Mouse (Mus musculus) layer of hippocampus, postnatal 25 days (tissue): Measurements from ENCODE around the gene Bmf. TPM values are rescaled to one million over a fixed set of nuclear protein-coding genes. Genes with fewer than 3 reads are reported as not detected.
"Not testable (repeated sequence)": the region's sequence is repeated elsewhere in the genome, so short reads cannot be mapped to it uniquely, and the experiment has no call there.

Source experiments
- DNase-seq, 2 experiments: peaks; one replicate each; pipeline ENCODE4 v3.0.0; 2022; ENCODE audit warnings: mixed read lengths in 2 of 2, low spot score in 1 of 2; ENCODE audit errors: extremely low spot score in 1 of 2
- total RNA-seq, 2 experiments: library from RNA; stranded (reverse); gene quantifications; 2 replicates each; pipeline ENCODE4 v1.2.3; 2021

Bmf gene
- 1 to 10 TPM; 4.0 to 5.0 TPM for total RNA-seq

DNA sequence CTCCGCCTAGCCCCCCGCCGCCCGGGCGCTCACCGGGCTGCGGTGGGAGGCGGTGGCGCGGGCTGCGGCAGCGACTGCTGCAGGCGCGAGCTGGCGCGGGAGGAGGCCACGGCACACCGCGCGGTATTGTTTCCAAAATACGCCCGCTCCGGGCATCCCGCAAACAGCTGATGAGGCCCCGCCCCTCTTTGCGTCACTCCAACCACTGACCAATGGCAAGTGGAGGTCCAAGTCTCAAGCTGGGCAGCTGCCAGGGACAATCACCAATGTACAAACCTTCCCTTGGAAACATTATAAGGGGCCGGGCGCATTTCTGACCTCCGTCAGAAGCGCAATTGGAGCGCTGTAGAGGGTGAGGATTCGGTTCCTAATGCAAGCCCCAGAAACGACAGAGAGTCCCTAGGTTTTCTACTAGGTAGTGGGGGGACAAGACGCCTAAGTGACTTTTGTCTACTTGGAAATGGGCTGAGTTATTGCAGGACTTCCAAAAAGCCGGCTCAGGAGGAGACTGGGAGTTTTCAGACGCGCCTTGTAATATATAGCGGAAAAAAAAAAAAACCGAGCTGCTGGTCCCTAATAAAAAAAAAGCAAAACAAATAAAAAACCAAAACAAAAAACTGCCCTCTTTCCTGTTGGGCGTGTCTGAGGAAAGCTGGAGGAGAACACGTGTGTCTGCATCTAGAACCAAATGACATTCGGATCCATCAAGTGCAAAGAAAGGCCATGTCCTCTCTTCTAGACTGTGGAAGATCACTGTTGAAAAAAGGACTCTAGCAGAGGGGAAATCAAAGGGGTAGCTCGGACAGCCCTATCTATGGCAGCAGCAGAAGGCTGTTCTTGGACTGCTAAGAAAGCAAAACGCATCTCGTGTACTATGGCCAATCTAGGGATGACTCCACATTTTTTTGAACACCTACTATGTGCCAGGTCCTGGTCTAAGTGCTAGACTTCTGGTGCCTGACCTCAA is at the start of gene Bmf:
TSS of gene Bmf (minus strand) at position 181 of the 967 bp plus-strand sequence.
- DNase-seq, result peak; percentile 75 to 91

DNA sequence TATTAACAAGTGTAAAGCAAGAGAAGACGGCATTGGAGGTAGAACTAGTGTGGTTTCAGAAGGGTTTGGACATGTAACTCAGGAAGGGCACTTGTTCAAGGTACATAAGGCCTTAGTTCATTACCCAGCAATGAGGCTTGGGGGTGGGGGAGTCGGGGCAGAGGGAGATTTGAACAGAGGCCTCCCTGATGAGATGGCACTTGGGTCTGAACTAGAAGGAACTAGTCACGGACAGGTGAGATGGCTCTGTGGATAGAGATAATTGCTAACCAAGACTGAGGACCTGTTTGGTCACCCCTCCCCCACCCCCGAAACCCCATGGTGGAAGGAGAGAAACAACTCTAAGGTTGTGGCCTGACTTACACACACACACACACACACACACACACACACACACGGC is 49.6 kb upstream of the Bmf start:
- no peak for DNase-seq

DNA sequence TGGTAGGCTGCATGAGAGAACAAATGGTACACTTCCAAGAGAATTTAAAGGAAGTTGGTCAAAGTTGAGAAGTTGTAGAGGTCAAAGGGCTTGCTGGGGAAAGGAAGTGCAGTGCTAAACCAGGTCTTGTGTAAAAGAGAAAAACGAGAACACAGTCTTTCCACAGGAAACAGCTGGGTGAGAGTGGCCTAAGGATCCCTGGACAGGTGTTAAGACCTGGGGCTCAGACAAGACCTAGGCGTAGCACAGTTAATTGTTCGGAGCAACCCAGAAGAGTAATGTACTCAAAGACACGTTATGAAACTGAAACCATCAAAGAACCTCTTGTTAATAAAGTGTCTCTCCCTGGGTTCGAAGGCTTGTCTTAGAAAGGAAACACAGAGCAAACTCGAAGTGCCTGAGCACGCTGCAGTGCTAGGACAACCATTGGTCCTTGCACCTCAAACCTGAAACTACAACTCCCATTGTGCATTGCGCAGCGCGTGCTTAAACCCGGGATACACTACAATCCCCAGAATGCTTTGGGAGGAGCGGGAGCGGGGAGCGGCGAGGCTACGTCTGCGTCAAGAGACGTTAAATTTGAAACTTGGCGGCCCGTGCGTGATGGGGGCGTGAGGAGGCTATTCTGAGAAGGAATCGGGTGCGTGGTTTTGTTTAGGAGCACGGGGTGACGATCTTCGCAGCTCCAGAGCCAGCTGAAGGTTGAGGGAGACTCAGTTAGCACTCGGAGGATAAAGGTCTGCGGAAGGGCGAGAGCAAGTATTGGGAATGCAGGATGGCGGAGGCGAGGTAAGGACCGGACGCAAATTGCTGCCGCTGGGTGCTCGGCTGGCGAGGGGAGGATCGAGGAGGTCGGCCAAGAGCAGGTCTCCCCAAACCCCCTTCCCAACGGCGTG is 48.4 kb upstream of the Bmf start, which contains the start of gene Bub1b:
TSS of gene Bub1b (plus strand) at position 539 of the 896 bp plus-strand sequence.
- peak; percentile 60 to 78 for DNase-seq

DNA sequence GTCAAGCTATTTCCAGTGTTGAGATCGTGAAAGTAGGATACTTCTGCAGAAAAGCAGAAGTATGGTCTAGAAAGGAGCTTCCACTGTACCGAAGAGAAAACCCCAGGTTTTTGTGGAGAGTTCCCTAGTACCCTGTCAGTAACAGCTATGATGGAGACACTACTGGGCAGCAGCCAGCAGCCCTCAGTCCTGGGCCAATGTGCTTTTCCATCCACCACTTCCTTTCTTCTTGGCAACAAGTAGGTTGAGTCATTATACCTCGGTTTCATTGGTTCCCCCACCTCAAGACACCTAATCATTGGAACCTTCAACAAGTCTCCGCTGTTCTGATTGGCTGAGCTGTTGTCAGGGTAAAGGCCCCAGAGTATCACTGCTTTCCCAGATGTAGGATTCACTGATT is 41.6 kb upstream of the Bmf start:
- no peak for DNase-seq

DNA sequence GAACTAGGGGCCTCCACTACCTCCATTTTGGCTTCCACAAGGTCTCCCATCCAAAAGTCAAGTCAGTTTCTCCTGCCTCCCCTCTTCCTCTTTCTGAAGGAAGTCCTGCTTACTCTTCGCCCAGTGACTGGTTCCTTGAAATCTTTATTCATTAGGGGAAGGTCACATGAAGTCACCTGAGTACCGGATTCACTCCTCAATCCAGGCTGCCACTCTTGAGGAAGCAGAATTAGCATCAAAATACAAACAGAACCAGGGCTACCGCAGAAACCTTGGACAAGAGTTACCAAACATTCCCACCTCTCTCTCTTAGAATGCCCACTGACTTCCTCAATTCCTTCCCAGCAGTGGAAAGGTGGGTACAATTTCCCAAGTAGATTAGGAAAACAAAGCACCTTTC is 38.2 kb upstream of the Bmf start:
- DNase-seq, result no peak

DNA sequence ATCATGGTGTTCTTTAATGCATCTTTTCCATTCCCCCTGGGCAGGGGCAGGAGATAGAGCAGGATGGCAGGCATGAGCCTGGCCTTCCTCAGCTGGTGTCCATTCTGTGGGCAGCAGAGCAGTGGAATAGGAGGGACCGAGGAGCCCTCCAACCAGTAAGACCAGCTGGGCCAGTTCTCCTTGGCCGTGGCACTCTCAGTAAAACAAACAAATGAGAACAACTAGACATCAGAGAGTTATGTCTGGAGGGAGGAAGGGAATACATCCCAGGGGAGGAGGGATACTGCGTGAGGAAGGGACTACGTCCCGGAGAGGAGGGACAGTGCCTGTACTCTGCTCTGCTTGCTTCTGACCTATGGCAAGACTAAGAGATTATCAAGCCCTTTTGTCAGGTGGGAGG is 36.5 kb upstream of the Bmf start:
- no peak for DNase-seq

DNA sequence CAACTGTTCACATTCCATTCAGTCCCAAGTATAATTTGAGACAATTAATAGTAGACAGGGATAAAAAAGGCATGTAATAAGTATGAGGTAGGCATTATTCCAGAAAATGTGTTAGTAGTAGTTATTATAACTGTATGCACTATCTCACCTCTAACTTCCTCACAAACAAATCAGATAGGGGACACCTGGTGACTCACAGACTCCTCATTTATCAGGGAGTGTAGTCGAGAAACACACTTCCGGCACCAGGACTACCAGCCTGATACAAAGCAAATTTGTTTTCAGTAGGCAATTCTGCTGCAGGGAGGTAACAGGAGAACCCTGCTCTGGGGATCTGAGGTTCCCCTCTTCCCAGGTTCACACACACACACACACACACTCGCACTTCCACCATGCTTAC is 23.6 kb upstream of the Bmf start:
- no peak for DNase-seq

DNA sequence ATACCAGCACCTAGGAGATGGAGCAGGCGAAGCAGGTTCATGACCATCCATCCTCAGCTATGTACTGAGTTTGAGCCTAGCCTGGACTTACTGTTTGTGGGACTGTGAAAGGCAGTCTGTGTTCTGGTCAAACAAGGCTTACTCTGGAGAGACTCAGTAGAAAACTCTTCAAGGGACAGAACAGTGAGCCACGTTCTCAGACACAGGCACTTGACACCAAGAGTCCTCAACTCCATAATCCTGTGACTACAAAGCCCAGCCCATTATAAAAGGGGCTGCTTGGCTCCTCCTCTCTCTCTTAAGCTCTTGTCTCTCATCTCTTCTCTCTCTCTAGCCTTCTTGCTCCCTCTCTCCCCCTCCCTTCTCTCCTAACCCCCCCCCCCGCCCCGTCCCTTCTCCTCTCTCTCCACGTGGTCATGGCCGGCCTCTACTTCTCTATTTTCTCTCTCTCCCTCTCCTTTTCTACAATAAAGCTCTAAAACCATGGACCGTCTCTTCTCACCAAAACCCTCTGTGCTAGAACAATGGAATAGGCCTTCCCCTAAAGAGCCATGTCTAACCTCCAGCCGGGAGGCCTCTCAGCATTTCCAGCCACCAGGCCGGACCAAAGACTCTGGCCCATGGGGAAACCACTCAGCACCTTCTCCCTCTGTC is 22.8 kb upstream of the Bmf start:
- no peak for DNase-seq

DNA sequence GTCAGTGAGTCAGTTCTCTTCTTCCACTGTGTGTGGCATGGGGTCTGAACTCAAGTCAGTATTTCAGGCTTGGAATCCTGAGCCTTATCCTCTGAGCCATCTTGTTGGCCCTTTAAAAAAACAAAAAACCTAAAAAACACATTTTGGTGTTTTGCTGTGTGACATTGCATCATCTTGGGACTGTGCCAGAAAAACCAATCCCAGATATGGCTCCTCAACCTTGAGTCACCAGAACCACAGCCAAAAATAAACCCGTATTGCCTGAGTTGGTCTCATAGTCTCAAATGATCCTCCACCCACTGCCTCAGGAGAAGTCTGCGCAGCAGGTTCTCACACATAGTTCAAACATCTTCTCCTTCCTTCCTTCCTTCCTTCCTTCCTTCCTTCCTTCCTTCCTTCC is 21.5 kb upstream of the Bmf start:
- no peak for DNase-seq

DNA sequence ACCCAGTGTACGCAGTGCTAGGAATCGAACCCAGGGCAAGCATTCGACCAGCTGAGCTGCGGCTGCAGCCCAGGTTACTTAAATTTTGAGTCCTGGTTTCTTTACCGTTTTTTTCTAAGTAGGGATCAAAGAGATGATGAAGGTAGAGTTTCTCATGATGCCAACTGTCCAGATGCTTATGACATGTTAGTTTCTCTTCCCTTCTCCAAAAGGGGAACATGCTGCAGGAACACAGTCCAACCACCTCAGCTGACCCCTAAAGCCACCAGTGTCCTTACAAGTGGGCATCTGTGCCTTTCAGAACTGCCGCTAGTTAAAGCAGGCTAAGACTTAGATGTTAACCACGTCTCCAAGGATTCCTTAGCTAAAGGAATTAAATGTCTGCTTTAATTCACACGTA is 17.7 kb upstream of the Bmf start:
- DNase-seq, result no peak

DNA sequence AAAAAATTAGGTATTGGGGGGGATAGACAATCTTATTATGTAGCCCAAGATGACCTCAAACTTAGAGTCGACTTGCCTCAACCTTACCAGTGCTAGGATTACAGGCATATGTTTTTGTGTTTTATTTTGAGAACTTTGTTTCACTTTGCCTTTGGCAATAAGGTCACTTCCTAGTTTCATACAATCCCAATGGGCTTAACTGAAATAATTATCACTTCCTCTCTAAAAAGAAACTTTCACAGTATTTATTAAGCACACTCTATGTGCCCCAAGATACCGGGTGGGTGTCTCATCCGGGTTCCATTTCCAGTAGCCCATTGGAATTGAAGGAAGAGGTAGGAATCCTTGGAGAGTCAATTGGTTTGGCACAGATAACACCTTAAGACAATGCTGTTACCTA is 12.9 kb upstream of the Bmf start:
- DNase-seq, result no peak

DNA sequence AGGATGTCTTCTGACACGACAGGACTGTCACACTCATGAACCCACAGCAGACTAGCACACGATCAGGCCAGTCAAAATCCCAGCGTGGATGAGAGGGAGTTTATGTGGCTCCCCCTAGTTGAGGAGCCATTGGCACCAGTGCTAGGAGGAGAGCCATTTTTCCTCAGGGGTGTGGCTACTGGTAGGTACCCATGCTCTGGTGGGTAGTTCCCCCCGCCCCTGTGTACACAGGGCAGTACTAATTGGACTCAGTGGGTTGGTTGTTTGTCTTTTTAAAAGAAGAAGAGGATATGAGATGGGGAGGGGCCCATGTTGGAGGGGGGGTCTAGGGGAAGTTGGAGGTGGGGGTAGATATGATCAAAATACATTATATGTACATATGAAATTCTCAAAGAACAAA is 12.5 kb upstream of the Bmf start:
- no peak for DNase-seq

DNA sequence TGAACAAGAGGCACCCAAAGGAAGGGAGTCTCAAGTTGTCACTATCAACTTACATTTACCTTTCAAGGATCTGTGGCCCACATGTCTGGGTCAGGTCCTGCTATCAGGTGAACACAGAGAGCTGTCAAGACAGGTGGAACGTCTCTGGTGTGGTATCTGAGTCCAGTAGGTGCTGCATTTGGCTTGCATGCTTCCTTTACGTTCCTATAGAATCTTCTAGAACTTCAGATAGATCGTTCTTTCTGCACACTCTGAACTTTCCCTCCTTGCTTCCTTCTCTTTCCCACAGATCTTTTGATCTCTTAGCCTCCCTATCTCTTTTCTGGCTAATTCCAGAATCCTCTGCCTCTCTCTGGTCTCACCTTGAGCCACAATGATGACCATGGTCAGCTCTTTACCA is 8.9 kb upstream of the Bmf start:
- DNase-seq, result no peak

DNA sequence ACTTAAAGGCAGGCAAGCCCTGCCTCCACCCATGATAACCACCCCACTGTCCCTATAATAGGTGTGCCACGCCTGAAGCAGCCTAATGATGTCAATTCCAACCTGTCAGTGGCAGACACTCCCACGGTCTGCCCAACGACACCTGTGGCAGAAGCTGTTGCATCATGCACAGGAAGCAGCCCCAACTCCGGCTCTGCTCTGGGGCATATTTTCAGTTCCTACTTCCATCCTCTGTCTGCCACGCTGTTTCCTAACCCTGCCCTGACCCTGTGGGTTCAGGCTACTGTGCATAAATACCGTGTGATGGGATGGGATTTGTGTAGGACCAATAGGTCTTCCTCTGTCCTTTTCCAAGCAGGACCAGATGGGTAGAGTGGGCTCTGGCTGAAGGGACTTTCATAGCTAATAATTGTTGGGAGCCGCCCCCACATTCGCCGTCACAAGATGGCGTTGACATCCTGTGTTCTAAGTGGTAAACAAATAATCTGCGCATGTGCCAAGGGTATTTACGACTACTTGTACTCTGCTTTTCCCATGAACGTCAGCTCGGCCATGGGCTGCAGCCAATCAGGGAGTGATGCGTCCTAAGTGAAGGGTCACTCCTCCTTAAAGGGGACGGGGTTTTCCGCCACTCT is 5.0 kb upstream of the Bmf start:
- DNase-seq, result not testable (repeated sequence)

DNA sequence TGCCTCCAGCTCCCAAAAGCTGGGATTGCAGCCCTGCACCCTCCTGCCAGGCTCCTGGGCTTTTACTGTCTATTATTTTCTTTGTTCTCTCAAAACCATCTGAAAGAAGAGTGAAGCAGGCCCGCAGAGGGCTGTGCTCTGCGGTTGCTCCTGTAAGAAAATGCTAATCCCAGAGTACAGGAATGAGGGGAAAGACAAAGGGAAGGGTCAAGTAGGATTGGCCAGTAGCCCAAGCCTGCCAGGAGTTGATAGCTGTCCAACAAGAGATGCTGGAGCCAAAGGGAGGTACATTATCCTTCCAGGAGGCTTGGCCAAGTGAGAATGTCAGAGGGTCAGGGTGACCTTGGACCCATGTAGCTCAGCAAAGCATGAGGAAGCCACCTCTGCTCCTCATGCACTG is 2.1 kb upstream of the Bmf start:
- no peak for DNase-seq

DNA sequence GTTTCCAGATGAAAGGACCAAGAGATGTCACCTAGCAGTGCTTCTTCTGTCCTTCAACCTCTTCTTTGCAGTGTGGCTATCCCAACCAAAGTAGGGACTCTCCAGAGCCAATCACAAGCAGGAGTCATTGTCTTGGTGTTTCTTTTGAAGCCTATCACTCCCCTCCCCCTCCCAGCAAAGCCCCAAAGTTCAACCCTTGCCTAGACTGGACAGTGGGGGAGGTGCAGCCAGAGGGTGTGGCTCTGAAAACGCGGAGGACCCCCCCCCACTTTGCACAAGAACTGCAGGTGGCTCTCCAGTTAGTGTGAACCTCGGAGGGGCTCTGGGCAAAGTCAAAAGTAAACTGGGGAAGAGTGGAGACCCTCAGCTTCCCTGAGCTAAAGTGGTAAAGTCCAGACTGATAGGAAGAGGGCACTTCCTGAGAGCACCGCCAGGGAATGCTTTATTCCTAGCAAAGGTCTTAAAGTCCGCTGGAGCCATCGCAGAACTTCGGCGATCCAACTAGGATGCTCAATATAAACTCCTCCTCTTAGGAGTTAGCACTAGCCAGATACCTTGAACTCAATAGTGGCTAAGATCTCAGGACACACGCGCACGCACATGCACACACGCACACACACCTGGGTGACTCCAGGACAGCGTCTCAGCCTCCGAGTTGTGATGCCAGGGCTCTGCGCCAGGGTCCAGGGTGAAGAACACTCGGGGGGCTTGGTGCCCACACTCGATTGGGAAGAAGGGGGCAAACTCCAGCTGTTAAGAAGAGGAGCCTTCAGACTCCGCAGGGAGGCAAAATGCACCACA is 866 bp downstream of the Bmf start:
- DNase-seq, result no peak

DNA sequence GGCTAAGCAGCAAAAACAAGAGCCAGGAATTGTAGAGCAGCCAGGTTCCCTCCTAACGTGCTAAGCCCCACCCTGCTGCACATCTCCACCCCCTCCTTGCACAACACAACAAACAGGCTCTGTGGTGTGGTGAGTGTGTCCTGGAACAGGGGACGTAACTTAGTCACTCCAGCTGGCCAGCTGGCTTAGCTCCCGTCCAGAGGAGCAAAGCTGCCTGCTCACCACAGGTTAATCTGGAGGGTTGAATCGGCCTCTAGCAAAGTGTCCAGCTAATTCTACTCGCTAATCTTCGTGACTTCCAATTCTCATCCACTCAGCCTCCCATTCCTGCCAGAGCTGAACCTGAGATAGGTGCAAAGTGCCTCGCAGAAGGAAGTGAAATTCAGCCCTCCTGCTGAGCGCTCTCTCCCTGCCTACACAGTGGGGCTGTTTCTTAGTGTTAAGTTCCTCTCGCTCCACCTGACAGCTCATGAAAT is 1.9 kb downstream of the Bmf start:
- DNase-seq, result no peak

DNA sequence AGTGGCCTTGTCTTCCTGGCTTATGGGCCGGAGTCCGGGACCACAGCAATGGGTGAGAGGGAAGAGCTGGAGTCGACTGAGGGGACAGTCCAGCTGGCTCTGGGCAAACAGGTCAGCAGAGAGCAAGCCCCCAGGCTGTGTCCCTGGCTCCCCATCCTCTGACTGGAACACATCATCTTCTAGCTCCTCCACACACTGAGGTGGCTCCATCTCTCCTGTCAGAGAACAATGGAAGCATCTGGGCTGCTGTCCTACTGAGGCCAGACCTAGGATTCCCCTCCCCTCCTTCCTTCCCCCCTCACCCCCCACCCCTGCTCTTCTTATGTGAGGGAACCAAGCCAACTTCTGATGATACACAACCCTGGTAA is 2.7 kb downstream of the Bmf start:
- no peak for DNase-seq

DNA sequence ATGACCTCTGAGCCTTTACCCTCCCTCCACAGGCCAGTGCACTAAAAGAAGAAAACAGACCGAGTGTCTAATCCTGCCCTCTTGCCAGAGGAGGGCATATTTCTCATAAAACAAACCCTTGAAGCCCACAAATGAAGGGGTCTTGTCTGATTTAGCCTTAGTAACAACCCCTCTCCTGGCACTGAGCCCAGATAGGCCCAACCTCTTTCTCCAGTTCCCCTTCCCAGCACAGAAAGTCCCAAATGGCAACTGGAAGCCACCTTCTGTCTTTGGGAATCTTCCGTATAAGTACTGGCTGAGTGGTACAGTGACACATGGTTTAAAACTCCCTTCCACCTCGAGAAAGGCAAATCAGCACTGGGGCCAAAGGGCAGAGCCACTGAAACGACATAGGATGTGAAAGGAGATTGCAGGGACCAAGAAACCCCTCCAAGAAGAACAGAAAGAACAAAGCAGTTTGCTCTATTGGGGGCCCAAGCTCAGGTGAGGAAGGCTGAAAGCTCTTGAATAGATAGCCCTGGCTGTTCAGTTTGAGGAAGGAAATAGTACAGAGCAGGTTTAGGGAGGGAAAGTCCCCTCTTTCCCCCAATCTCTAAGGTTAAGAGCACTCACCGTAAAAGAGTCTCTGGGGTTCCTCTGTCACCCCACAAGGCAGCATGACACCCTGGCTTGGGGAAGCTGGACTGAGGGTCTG is 3.2 kb downstream of the Bmf start:
- no peak for DNase-seq
